Mouse (Mus musculus) liver, adult 2 months (tissue): Measurements from ENCODE around the gene Gpatch2. TPM values are rescaled to one million over a fixed set of nuclear protein-coding genes. Genes with fewer than 3 reads are reported as not detected.
A peak's percentile ranks its signal among the peaks of the same experiment; 100 is the strongest.

ENCODE experiments used
- DNase-seq: peaks from one replicate; pipeline ENCODE4 v3.0.0-alpha.2; 2011; ENCODE audit warnings: low read depth, low spot score; ENCODE audit errors: extremely low read depth
- H3K27ac ChIP-seq: fragments of 200-500 bp; replicated peaks from 2 replicates; pipeline ENCODE4 v1.5.1; 2012; ENCODE audit warnings: low read depth, mild to moderate bottlenecking, control low read depth, inconsistent platforms, low read length; ENCODE audit not compliant: insufficient read depth
- H3K27me3 ChIP-seq: fragments of 200-500 bp; 2 replicates; pipeline ENCODE4 v1.6.1; 2012; ENCODE audit warnings: mild to moderate bottlenecking, moderate library complexity, low read length, inconsistent platforms; ENCODE audit not compliant: control insufficient read depth, insufficient read depth
- H3K36me3 ChIP-seq: fragments of 200-500 bp; 2 replicates; pipeline ENCODE4 v1.6.1; 2012; ENCODE audit warnings: low read length, inconsistent platforms; ENCODE audit not compliant: control insufficient read depth, insufficient read depth
- H3K4me1 ChIP-seq: fragments of 200-500 bp; 2 replicates; pipeline ENCODE4 v1.6.1; 2011; ENCODE audit warnings: low read length; ENCODE audit not compliant: control insufficient read depth, insufficient read depth
- H3K4me3 ChIP-seq: fragments of 200-500 bp; 2 replicates; pipeline ENCODE4 v1.5.1; 2011; ENCODE audit warnings: low read depth, mild to moderate bottlenecking, control low read depth, low read length, moderate library complexity; ENCODE audit not compliant: insufficient read depth
- H3K79me2 ChIP-seq: fragments of 200-500 bp; 2 replicates; pipeline ENCODE4 v1.6.1; 2012; ENCODE audit warnings: inconsistent platforms, mild to moderate bottlenecking, low read length, moderate library complexity; ENCODE audit not compliant: control insufficient read depth, insufficient read depth
- H3K9ac ChIP-seq: fragments of 200-500 bp; 2 replicates; pipeline ENCODE4 v1.6.1; 2012; ENCODE audit warnings: low read depth, mild to moderate bottlenecking, control low read depth, inconsistent platforms, low read length
- CTCF ChIP-seq: fragments of 200-500 bp; IDR thresholded peaks from 2 replicates; pipeline ENCODE4 v1.5.1; 2011; ENCODE audit warnings: low read depth, low read length, control low read depth
- POLR2A ChIP-seq: fragments of 200-500 bp; IDR thresholded peaks from 2 replicates; pipeline ENCODE4 v1.6.1; 2011; ENCODE audit warnings: low read length, control low read depth; ENCODE audit not compliant: insufficient read depth; ENCODE audit errors: extremely low read depth
- WGBS: fragments of 180-500 bp; shearing (Covaris S2); methylation state at CpG from one replicate; pipeline ENCODE4 v1.1.7; 2018; 5-methylcytosine and 5-hydroxymethylcytosine counted together
- polyA plus RNA-seq: library from polyadenylated mRNA; depleted of rRNA; stranded (reverse); fragments of >200 nt; gene quantifications from 2 replicates; pipeline ENCODE4 v1.2.3, GENCODE M21; 2012; rRNA removed
- total RNA-seq: library from RNA; depleted of rRNA; stranded (reverse); fragments of >200 nt; gene quantifications from 2 replicates; pipeline ENCODE4 v1.2.3, GENCODE M21; 2014; rRNA removed

Gene Gpatch2
- total RNA-seq (14.7 and 15.9 TPM in 2 replicates), polyA plus RNA-seq (6.3 and 7.1 TPM in 2 replicates)

DNA sequence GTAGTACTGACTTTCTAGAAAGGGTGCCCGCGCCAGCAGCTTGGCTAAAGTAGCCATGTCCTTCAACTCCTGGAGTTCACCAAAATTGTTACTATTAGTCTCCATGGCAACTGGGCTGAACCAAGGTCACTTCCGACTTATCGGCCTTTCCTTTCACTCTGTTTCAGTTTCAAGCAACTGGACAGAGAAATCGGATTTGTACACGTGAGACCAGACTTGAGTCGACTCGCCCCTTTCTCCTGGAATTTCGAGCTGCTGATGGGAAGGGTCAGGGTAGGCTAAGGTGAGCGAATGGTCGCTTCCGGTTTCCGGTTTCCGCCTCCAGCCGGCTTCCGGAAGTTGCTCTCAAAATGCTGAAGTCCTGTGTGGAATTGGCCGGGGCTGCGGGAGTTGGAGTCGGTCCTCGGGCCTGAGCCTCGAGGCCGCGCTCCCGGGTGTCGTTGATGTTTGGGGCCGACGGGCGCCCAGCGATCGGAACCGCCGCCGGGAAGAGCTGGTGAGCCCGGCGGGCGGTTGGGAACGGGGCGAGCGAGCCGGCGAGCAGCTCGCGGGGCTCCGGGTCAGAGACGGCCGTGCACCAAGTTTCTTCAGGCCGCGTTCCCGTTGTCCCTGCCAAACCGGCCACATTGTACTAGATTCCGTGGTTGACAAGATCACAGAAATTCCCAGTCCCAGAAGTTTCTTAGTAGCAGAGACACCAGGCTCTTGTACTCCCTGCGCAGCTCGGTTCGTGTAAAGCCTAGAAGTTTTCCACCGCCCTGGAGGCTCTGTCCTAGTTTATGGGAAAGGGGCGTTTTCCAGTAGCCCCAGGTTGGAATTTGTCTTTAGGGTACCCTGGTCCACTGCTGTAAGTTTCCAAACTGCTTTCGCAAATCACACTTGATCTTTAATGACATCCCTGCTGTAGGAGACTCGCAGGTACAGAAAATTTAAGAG lies at the start of gene Gpatch2, which contains the start of gene Spata17:
Gpatch2 (plus strand) TSS at position 328 of the 936 bp plus-strand sequence.
Spata17 (minus strand) TSS at position 285 of the 936 bp plus-strand sequence.
- peak; percentile 88 for DNase-seq
- H3K27me3 ChIP-seq, result no peaks in the 10 kb centered on the region
- H3K79me2 ChIP-seq, result peaks cover 6% of the 10 kb centered on the region; the same call in 1 of the 2 replicates
- H3K4me1 ChIP-seq, result peaks cover 5% of the 10 kb centered on the region; the same call in 1 of the 2 replicates
- H3K27ac ChIP-seq, result peak within 1 kb of the TSS; percentile 73
- no peak for TF ChIP-seq CTCF
- TF ChIP-seq POLR2A, result 0 out of 2 replicates have a peak, but pooled peaks have one; percentile 76
- H3K36me3 ChIP-seq, result no peaks in the 10 kb centered on the region
- H3K9ac ChIP-seq, result peak within 1 kb of the TSS; percentile 94
- WGBS, result under 1% methylated on average over 58 of the region's 58 CpGs
- H3K4me3 ChIP-seq, result peak within 1 kb of the TSS; percentile 85

- Histone ChIP-seq H3K27ac (no peak overlapping the region), H3K36me3 (no peaks in the 10 kb centered on the region), H3K9ac (no peak overlapping the region), H3K4me3 (no peak overlapping the region), H3K79me2 (no peaks in the 10 kb centered on the region), H3K4me1 (no peaks in the 10 kb centered on the region), H3K27me3 (no peaks in the 10 kb centered on the region)
- TF ChIP-seq POLR2A (no peak), CTCF (no peak)
- no peak for DNase-seq
- WGBS, result 87% methylated on average over 7 of the region's 7 CpGs
Observed at GRCm38 (mm10) chr1:187169646-187170045, 45.7 kb upstream of the Gpatch2 start.

DNA sequence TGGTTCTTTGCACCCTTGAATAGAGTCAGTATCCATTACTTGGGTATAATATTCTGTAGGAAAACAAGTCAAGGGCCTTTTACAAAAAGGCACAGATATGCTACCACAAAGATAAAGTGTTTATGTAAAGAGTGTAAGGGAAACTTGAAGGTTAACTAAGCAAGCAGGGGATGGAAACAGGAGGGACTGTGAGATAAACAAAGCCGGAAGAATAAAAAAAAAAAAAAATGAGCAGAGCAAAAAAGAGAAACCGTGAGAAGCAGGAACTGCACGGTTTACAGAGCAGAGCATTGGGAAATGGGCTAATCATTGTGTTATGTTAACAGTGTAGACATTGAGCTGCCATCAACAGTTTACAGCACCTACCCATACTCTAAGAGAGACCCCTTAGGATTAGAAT lies 44.9 kb upstream of the Gpatch2 start:
- no peak overlapping the region for H3K4me3 ChIP-seq
- H3K9ac ChIP-seq, result no peak overlapping the region
- no peak overlapping the region for H3K27ac ChIP-seq
- H3K36me3 ChIP-seq, result no peaks in the 10 kb centered on the region
- 53% methylated on average over 3 of the region's 3 CpGs for WGBS
- DNase-seq, result no peak
- TF ChIP-seq CTCF, result no peak
- no peak for TF ChIP-seq POLR2A
- no peaks in the 10 kb centered on the region for H3K79me2 ChIP-seq
- peaks cover 4% of the 10 kb centered on the region; the same call in 1 of the 2 replicates for H3K4me1 ChIP-seq
- no peaks in the 10 kb centered on the region for H3K27me3 ChIP-seq

DNA sequence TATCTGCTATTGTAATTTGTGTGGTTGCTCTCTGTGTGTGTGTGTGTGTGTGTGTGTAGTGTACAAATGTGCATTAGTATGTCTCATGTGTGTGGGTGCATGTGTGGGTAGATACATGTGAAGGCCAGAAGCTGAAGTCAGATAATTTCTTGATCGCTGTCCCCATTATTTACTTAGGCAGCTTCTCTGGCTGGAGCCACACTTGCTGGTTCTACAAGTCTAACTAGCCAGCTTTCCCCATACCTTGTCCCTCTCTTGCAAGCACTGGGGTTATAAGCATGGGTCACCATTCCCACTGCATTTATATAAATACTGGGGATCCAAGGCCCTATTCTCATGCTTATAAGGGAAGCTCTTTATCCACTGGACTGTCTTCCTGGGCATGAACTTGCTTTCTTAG lies 39.3 kb upstream of the Gpatch2 start:
- Histone ChIP-seq H3K36me3 (no peaks in the 10 kb centered on the region), H3K9ac (no peak overlapping the region), H3K27ac (no peak overlapping the region), H3K4me3 (no peak overlapping the region), H3K79me2 (no peaks in the 10 kb centered on the region), H3K27me3 (no peaks in the 10 kb centered on the region), H3K4me1 (peaks cover 6% of the 10 kb centered on the region; the same call in 1 of the 2 replicates)
- peak; percentile 63 for DNase-seq
- 48% methylated on average over 1 of the region's 1 CpGs for WGBS
- TF ChIP-seq CTCF (no peak), POLR2A (no peak)

- TF ChIP-seq POLR2A (no peak), CTCF (no peak)
- Histone ChIP-seq H3K27ac (no peak overlapping the region), H3K27me3 (no peaks in the 10 kb centered on the region), H3K9ac (no peak overlapping the region), H3K4me1 (peaks cover 6% of the 10 kb centered on the region; the same call in 1 of the 2 replicates), H3K4me3 (no peak overlapping the region), H3K79me2 (no peaks in the 10 kb centered on the region), H3K36me3 (no peaks in the 10 kb centered on the region)
- WGBS, result 96% methylated on average over 1 of the region's 1 CpGs
- DNase-seq, result no peak
Observed at GRCm38 (mm10) chr1:187178546-187178945, 36.8 kb upstream of the Gpatch2 start.
